Mouse (Mus musculus) liver, adult 2 months (tissue): ENCODE results near the gene Rhoh. TPM values are rescaled to one million over a fixed set of nuclear protein-coding genes. Genes with fewer than 3 reads are reported as not detected.

Experiments used
- DNase-seq: peaks from one replicate; pipeline ENCODE4 v3.0.0-alpha.2; 2011; ENCODE audit warnings: low read depth, low spot score; ENCODE audit errors: extremely low read depth
- H3K27ac ChIP-seq: fragments of 200-500 bp; replicated peaks from 2 replicates; pipeline ENCODE4 v1.5.1; 2012; ENCODE audit warnings: low read depth, mild to moderate bottlenecking, control low read depth, inconsistent platforms, low read length; ENCODE audit not compliant: insufficient read depth
- H3K27me3 ChIP-seq: fragments of 200-500 bp; 2 replicates; pipeline ENCODE4 v1.6.1; 2012; ENCODE audit warnings: mild to moderate bottlenecking, moderate library complexity, low read length, inconsistent platforms; ENCODE audit not compliant: control insufficient read depth, insufficient read depth
- H3K36me3 ChIP-seq: fragments of 200-500 bp; 2 replicates; pipeline ENCODE4 v1.6.1; 2012; ENCODE audit warnings: low read length, inconsistent platforms; ENCODE audit not compliant: control insufficient read depth, insufficient read depth
- H3K4me1 ChIP-seq: fragments of 200-500 bp; 2 replicates; pipeline ENCODE4 v1.6.1; 2011; ENCODE audit warnings: low read length; ENCODE audit not compliant: control insufficient read depth, insufficient read depth
- H3K4me3 ChIP-seq: fragments of 200-500 bp; 2 replicates; pipeline ENCODE4 v1.5.1; 2011; ENCODE audit warnings: low read depth, mild to moderate bottlenecking, control low read depth, low read length, moderate library complexity; ENCODE audit not compliant: insufficient read depth
- H3K79me2 ChIP-seq: fragments of 200-500 bp; 2 replicates; pipeline ENCODE4 v1.6.1; 2012; ENCODE audit warnings: inconsistent platforms, mild to moderate bottlenecking, low read length, moderate library complexity; ENCODE audit not compliant: control insufficient read depth, insufficient read depth
- H3K9ac ChIP-seq: fragments of 200-500 bp; 2 replicates; pipeline ENCODE4 v1.6.1; 2012; ENCODE audit warnings: low read depth, mild to moderate bottlenecking, control low read depth, inconsistent platforms, low read length
- CTCF ChIP-seq: fragments of 200-500 bp; IDR thresholded peaks from 2 replicates; pipeline ENCODE4 v1.5.1; 2011; ENCODE audit warnings: low read depth, low read length, control low read depth
- POLR2A ChIP-seq: fragments of 200-500 bp; IDR thresholded peaks from 2 replicates; pipeline ENCODE4 v1.6.1; 2011; ENCODE audit warnings: low read length, control low read depth; ENCODE audit not compliant: insufficient read depth; ENCODE audit errors: extremely low read depth
- WGBS: fragments of 180-500 bp; shearing (Covaris S2); methylation state at CpG from one replicate; pipeline ENCODE4 v1.1.7; 2018; 5-methylcytosine and 5-hydroxymethylcytosine counted together
- polyA plus RNA-seq: library from polyadenylated mRNA; depleted of rRNA; stranded (reverse); fragments of >200 nt; gene quantifications from 2 replicates; pipeline ENCODE4 v1.2.3, GENCODE M21; 2012
- total RNA-seq: library from RNA; depleted of rRNA; stranded (reverse); fragments of >200 nt; gene quantifications from 2 replicates; pipeline ENCODE4 v1.2.3, GENCODE M21; 2014

Rhoh gene
- total and polyA plus RNA-seq, 2 experiments: 0.22 to 1.2 TPM

DNA sequence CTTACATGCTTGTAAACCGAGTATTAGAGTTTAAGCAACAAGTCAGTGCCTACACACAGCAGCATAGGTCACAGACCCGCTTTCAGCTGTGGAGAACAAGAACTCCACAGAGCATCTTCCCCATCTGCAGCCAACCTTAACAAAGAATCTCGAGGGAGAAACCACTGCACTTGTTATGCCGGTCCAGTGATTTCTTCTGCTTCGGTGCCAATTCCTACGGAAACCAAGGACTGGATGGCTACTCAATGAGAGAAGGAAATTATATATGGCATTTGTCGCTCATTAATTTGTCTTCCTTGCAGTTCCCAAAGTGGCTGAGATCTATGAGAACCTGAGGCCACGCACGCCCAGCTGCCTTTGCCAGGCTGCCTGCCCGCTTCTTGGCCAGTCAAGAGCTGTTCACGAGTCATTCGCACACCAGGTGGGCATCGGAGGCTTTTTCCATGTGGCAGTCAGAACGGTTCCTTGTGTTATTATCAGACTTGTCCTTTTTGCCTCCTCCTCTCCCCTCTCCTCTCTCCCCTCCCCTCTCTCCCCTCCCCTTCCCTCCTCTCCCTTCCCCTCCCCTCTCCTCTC lies 30.3 kb downstream of the Rhoh start:
- 91% methylated on average over 14 of the region's 14 CpGs for WGBS
- Histone ChIP-seq H3K36me3 (no peaks in the 10 kb centered on the region), H3K9ac (no peak overlapping the region), H3K79me2 (no peaks in the 10 kb centered on the region), H3K4me1 (no peaks in the 10 kb centered on the region), H3K4me3 (no peak overlapping the region), H3K27me3 (no peaks in the 10 kb centered on the region), H3K27ac (no peak overlapping the region)
- TF ChIP-seq POLR2A (no peak), CTCF (no peak)
- DNase-seq: no peak

DNA sequence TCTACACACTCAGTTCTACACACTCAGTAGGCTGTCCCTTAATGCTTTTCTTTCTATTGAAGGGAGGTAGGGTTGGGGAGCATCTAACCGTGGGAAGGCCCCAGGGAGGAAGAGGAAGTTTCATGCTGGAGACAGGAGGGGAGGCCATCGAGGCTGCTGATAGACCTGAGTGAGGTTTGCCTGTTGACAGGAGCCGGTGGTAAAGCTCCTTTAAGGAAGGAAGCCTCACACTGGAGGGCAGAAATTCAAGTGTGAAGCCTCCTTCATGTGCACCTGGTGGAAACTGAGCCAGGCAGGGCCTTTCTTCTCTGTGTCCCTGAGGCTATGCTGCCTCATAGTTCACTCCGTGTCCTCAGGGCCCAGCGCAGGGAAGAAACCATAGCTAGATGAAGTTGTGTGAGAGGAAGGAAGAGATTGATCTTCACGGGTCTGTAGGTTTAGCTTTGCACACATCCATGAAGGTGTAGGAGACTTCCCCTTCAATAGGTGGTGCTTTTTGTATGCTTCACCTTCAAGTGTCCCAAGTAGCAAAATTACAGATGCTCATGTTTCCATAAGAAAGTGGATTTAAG lies 34.2 kb downstream of the Rhoh start:
- no peaks in the 10 kb centered on the region for H3K36me3 ChIP-seq
- no peak overlapping the region for H3K27ac ChIP-seq
- no peaks in the 10 kb centered on the region for H3K4me1 ChIP-seq
- 77% methylated on average over 6 of the region's 6 CpGs for WGBS
- no peak for DNase-seq
- H3K9ac ChIP-seq: no peak overlapping the region
- no peak overlapping the region for H3K4me3 ChIP-seq
- no peak for TF ChIP-seq CTCF
- no peak for TF ChIP-seq POLR2A
- no peaks in the 10 kb centered on the region for H3K27me3 ChIP-seq
- H3K79me2 ChIP-seq: no peaks in the 10 kb centered on the region

DNA sequence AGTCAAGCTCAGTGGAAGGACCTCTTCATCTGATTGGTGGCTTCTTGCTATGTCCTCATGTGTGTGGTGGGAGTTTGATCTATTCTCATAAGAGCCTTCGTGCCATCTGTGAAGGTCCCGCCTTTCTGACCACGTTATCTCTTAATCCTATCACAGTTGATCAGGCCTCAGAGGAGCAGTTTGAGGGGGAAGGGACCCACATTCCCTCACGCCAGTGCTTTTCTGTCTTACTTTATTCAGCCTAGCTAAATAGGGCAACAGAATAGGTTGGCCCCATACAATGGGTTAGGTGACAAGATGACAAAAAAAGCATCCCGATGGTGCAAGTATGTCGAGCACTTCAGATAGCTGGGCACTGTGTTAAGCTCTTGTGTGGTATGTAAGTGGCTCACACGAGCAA lies 34.8 kb downstream of the Rhoh start:
- TF ChIP-seq POLR2A: no peak
- H3K9ac ChIP-seq: no peak overlapping the region
- no peaks in the 10 kb centered on the region for H3K27me3 ChIP-seq
- DNase-seq: no peak
- H3K27ac ChIP-seq: no peak overlapping the region
- H3K36me3 ChIP-seq: no peaks in the 10 kb centered on the region
- H3K4me1 ChIP-seq: no peaks in the 10 kb centered on the region
- WGBS: 91% methylated on average over 7 of the region's 7 CpGs
- no peaks in the 10 kb centered on the region for H3K79me2 ChIP-seq
- no peak overlapping the region for H3K4me3 ChIP-seq

- Histone ChIP-seq H3K79me2 (no peaks in the 10 kb centered on the region), H3K9ac (no peak overlapping the region), H3K27ac (no peak overlapping the region), H3K36me3 (no peaks in the 10 kb centered on the region), H3K4me1 (no peaks in the 10 kb centered on the region), H3K4me3 (no peak overlapping the region), H3K27me3 (no peaks in the 10 kb centered on the region)
- no peak for DNase-seq
- WGBS: 94% methylated on average over 2 of the region's 2 CpGs
- TF ChIP-seq POLR2A (no peak), CTCF (no peak)
Observed at GRCm38 (mm10) chr5:65897731-65898130, 36.7 kb downstream of the Rhoh start.

DNA sequence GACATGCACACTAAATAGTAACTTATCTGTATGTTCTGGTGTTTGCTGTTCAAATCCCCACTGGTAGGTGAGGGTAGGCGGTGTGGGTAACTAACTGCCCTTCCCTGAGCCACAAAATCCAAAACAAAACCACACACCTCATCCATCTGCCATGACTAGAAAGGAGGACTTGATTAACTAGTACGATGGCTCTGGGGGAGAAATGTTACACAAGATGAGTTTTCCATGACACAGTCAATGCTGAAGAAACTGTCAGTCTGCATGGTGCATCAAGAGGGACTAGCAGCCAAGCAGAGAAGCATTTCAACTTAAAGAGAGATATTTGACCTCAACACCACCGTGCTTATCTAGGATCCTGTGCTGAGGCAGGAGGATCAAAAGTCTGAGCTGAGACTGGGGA lies 37.7 kb downstream of the Rhoh start:
- no peak overlapping the region for H3K9ac ChIP-seq
- no peaks in the 10 kb centered on the region for H3K79me2 ChIP-seq
- no peaks in the 10 kb centered on the region for H3K27me3 ChIP-seq
- no peaks in the 10 kb centered on the region for H3K36me3 ChIP-seq
- WGBS: 85% methylated on average over 3 of the region's 3 CpGs
- TF ChIP-seq POLR2A (no peak), CTCF (no peak)
- DNase-seq: no peak
- no peak overlapping the region for H3K27ac ChIP-seq
- H3K4me3 ChIP-seq: no peak overlapping the region
- no peaks in the 10 kb centered on the region for H3K4me1 ChIP-seq

- WGBS: 89% methylated on average over 6 of the region's 6 CpGs
- Histone ChIP-seq H3K4me1 (no peaks in the 10 kb centered on the region), H3K27me3 (no peaks in the 10 kb centered on the region), H3K9ac (no peak overlapping the region), H3K27ac (no peak overlapping the region), H3K79me2 (no peaks in the 10 kb centered on the region), H3K4me3 (no peak overlapping the region), H3K36me3 (no peaks in the 10 kb centered on the region)
- TF ChIP-seq POLR2A (no peak), CTCF (no peak)
- DNase-seq: no peak
Observed at GRCm38 (mm10) chr5:65900113-65900512, 39.1 kb downstream of the Rhoh start.
